Mouse (Mus musculus) heart, embryonic 14.5 days (tissue): ENCODE results near the gene Grik1. TPM values are rescaled to one million over a fixed set of nuclear protein-coding genes. Genes with fewer than 3 reads are reported as not detected.

Experiments
- ATAC-seq: fragments of 200-750 bp; cut with Nextera tagmentation; 2 replicates; pipeline ENCODE4 v1.8.0; 2017; ENCODE audit warnings: low read depth, moderate TSS enrichment; ENCODE audit not compliant: insufficient number of reproducible peaks, insufficient read depth, low FRiP score
- H3K27ac ChIP-seq, 2 experiments: fragments of 200-500 bp in 1 of 2; fragments of 300-500 bp in 1 of 2; sonication (generic) in 1 of 2; replicated peaks in 1 of 2; 2 replicates each; pipeline ENCODE4 v1.5.1; 2012 to 2014; ENCODE audit warnings: low read depth in 2 of 2, low read length in 2 of 2, control low read depth in 1 of 2, mild to moderate bottlenecking in 1 of 2, mixed read lengths in 1 of 2; ENCODE audit not compliant: control insufficient read depth in 1 of 2, insufficient read depth in 1 of 2
- H3K27me3 ChIP-seq: fragments of 300-500 bp; sonication (generic); 2 replicates; pipeline ENCODE4 v1.6.1; 2014; ENCODE audit warnings: mild to moderate bottlenecking, low read length, control low read depth; ENCODE audit not compliant: control insufficient read depth, insufficient read depth
- H3K36me3 ChIP-seq: fragments of 300-500 bp; sonication (generic); 2 replicates; pipeline ENCODE4 v1.6.1; 2014; ENCODE audit warnings: mild to moderate bottlenecking, control low read depth, low read length, mixed read lengths; ENCODE audit not compliant: control insufficient read depth, insufficient read depth
- H3K4me1 ChIP-seq, 2 experiments: fragments of 200-500 bp in 1 of 2; fragments of 300-500 bp in 1 of 2; sonication (generic) in 1 of 2; 2 replicates each; pipeline ENCODE4 v1.6.1; 2012 to 2014; ENCODE audit warnings: low read length in 2 of 2, control low read depth in 1 of 2, mixed read lengths in 1 of 2; ENCODE audit not compliant: control insufficient read depth in 2 of 2, insufficient read depth in 2 of 2
- H3K4me2 ChIP-seq: fragments of 300-500 bp; sonication (generic); 2 replicates; pipeline ENCODE4 v1.6.1; 2014; ENCODE audit warnings: mild to moderate bottlenecking, low read length
- H3K4me3 ChIP-seq, 2 experiments: fragments of 200-500 bp in 1 of 2; fragments of 300-500 bp in 1 of 2; sonication (generic) in 1 of 2; 2 replicates each; pipeline ENCODE4 v1.5.1; 2012 to 2014; ENCODE audit warnings: low read length in 2 of 2, mild to moderate bottlenecking in 2 of 2, control low read depth in 1 of 2, low read depth in 1 of 2, moderate library complexity in 1 of 2; ENCODE audit not compliant: control insufficient read depth in 1 of 2, insufficient read depth in 1 of 2
- H3K9ac ChIP-seq: fragments of 300-500 bp; sonication (generic); 2 replicates; pipeline ENCODE4 v1.6.1; 2014; ENCODE audit warnings: mild to moderate bottlenecking, low read length
- H3K9me3 ChIP-seq: fragments of 300-500 bp; sonication (generic); 2 replicates; pipeline ENCODE4 v1.6.1; 2016; ENCODE audit warnings: low read length, control low read depth; ENCODE audit not compliant: control insufficient read depth
- WGBS: fragments of 180-500 bp; shearing (Covaris S2); extraction: QIAGEN DNeasy Blood & Tissue Kit; methylation state at CpG from one replicate; pipeline ENCODE4 v1.1.7; 2014; 5-methylcytosine and 5-hydroxymethylcytosine counted together
- polyA plus RNA-seq: library from polyadenylated mRNA; unstranded; fragments of >200 nt; fragmentation: Nextera tagmentation; extraction: Ambion mirVana; gene quantifications from 2 replicates; pipeline ENCODE4 v1.2.1, GENCODE M21; 2014

The Grik1 gene
- polyA plus RNA-seq, 1 experiment from 2014 or later = 0.31 TPM

- 50% methylated on average over 2 of the region's 2 CpGs for WGBS
- H3K4me3 ChIP-seq = no peak overlapping the region
- ATAC-seq = no peak
These were observed 147.9 kb downstream of the Grik1 start for GRCm38 (mm10) chr16:88142136-88142535.

GRCm38 (mm10) chr16:88141594-88141993, 148.5 kb downstream of the Grik1 start:
- H3K27me3 ChIP-seq = no peaks in the 10 kb centered on the region
- no peak overlapping the region for H3K27ac ChIP-seq
- no peaks in the 10 kb centered on the region for H3K36me3 ChIP-seq
- no peaks in the 10 kb centered on the region for H3K9me3 ChIP-seq
- WGBS = 90% methylated on average over 2 of the region's 2 CpGs
- no peak overlapping the region for H3K9ac ChIP-seq
- no peak overlapping the region for H3K4me2 ChIP-seq
- no peaks in the 10 kb centered on the region for H3K4me1 ChIP-seq
- ATAC-seq = no peak
- H3K4me3 ChIP-seq = no peak overlapping the region

More at GRCm38 (mm10) chr16:88142136-88142535, 147.9 kb downstream of the Grik1 start:
- Histone ChIP-seq H3K4me1 (no peaks in the 10 kb centered on the region), H3K36me3 (no peaks in the 10 kb centered on the region), H3K9ac (no peak overlapping the region), H3K4me2 (no peak overlapping the region), H3K27ac (no peak overlapping the region), H3K27me3 (no peaks in the 10 kb centered on the region), H3K9me3 (no peaks in the 10 kb centered on the region)

GRCm38 (mm10) chr16:88138913-88139312, 151.2 kb downstream of the Grik1 start:
- H3K4me2 ChIP-seq = no peak overlapping the region
- no peak for ATAC-seq

GRCm38 (mm10) chr16:88132919-88133318, 157.1 kb downstream of the Grik1 start:
- Histone ChIP-seq H3K9me3 (no peaks in the 10 kb centered on the region), H3K36me3 (no peaks in the 10 kb centered on the region), H3K9ac (no peak overlapping the region), H3K4me3 (no peak overlapping the region), H3K27ac (no peak overlapping the region), H3K27me3 (no peaks in the 10 kb centered on the region), H3K4me1 (no peaks in the 10 kb centered on the region), H3K4me2 (no peak overlapping the region)
- 51% methylated on average over 2 of the region's 2 CpGs for WGBS
- ATAC-seq = no peak

More at GRCm38 (mm10) chr16:88138913-88139312, 151.2 kb downstream of the Grik1 start:
- Histone ChIP-seq H3K9me3 (no peaks in the 10 kb centered on the region), H3K27me3 (no peaks in the 10 kb centered on the region), H3K4me1 (no peaks in the 10 kb centered on the region), H3K4me3 (no peak overlapping the region), H3K27ac (no peak overlapping the region), H3K36me3 (no peaks in the 10 kb centered on the region), H3K9ac (no peak overlapping the region)
- WGBS = 49% methylated on average over 1 of the region's 1 CpGs

- H3K4me2 ChIP-seq = no peak overlapping the region
- no peaks in the 10 kb centered on the region for H3K4me1 ChIP-seq
- ATAC-seq = no peak
- H3K4me3 ChIP-seq = no peak overlapping the region
- H3K36me3 ChIP-seq = no peaks in the 10 kb centered on the region
- no peaks in the 10 kb centered on the region for H3K27me3 ChIP-seq
- WGBS = 81% methylated on average over 3 of the region's 3 CpGs
- H3K27ac ChIP-seq = no peak overlapping the region
- H3K9me3 ChIP-seq = no peaks in the 10 kb centered on the region
- no peak overlapping the region for H3K9ac ChIP-seq
These were observed 159.0 kb downstream of the Grik1 start for GRCm38 (mm10) chr16:88131103-88131502.

GRCm38 (mm10) chr16:88125098-88125497, 165.0 kb downstream of the Grik1 start:
- no peaks in the 10 kb centered on the region for H3K36me3 ChIP-seq
- no peak overlapping the region for H3K4me2 ChIP-seq
- no peaks in the 10 kb centered on the region for H3K4me1 ChIP-seq
- no peak overlapping the region for H3K27ac ChIP-seq
- no peaks in the 10 kb centered on the region for H3K27me3 ChIP-seq
- H3K9me3 ChIP-seq = no peaks in the 10 kb centered on the region
- no peak for ATAC-seq
- no peak overlapping the region for H3K4me3 ChIP-seq
- 53% methylated on average over 4 of the region's 4 CpGs for WGBS
- no peak overlapping the region for H3K9ac ChIP-seq

GRCm38 (mm10) chr16:88112551-88113138, 177.4 kb downstream of the Grik1 start:
- WGBS = 68% methylated on average over 8 of the region's 8 CpGs
- no peaks in the 10 kb centered on the region for H3K9me3 ChIP-seq
- no peak overlapping the region for H3K9ac ChIP-seq
- H3K4me3 ChIP-seq = no peak overlapping the region
- no peak overlapping the region for H3K4me2 ChIP-seq
- H3K27ac ChIP-seq = no peak overlapping the region
- no peaks in the 10 kb centered on the region for H3K27me3 ChIP-seq
- H3K36me3 ChIP-seq = no peaks in the 10 kb centered on the region
- no peaks in the 10 kb centered on the region for H3K4me1 ChIP-seq
- ATAC-seq = no peak

- Histone ChIP-seq H3K9me3 (no peaks in the 10 kb centered on the region), H3K4me2 (no peak overlapping the region), H3K4me3 (no peak overlapping the region), H3K9ac (no peak overlapping the region), H3K36me3 (no peaks in the 10 kb centered on the region), H3K27me3 (no peaks in the 10 kb centered on the region), H3K4me1 (no peaks in the 10 kb centered on the region), H3K27ac (no peak overlapping the region)
- no peak for ATAC-seq
- 68% methylated on average over 3 of the region's 3 CpGs for WGBS
These were observed 178.6 kb downstream of the Grik1 start for GRCm38 (mm10) chr16:88111459-88111858.
